8 mouse cellular contexts compared by ENCODE assay signal in the genomic region with DNA sequence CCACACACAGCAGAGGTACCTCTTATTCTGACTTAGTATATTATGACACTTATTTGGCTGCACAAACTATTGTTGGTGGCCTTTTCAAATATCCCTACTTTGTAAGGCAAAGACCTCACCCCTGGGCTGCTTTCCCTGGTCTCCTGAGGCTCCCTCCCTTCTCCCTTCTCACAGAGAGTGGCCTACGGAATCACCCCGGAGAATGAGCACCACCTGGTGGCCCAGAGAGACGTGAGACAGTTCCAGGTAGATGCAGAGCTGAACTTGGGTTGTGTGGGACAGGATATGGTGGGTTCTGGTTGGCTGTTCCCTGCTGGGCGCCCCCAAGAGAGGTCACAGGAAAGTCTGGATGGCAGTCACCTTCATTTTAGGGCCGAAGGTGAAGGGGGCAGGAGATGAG. TPM values are rescaled to one million over a fixed set of nuclear protein-coding genes. Genes with fewer than 3 reads are reported as not detected.
DNase-seq lines count a peak whose midpoint lies in the region; ATAC-seq and TF ChIP-seq lines count a peak whose summit lies in the region.
"Had no signal": no experiment of that assay in that cellular context is flagged by ENCODE, and none has a peak within 500 bp of the region (broad histone marks: within the 10 kb centered on the region; RNA-seq: fewer than 3 reads in every experiment).

No protein-coding gene starts in this region.

- no peaks in the 10 kb centered on the region for H3K27me3 ChIP-seq in kidney, embryonic 16.5 days (ENCODE audit: insufficient read depth, low read length)
- no peaks in the 10 kb centered on the region for H3K27me3 ChIP-seq in lung, postnatal 0 days (replicated peaks; ENCODE audit: insufficient read depth, low read length)
- H3K27me3 ChIP-seq: stomach, embryonic 15.5 days had no signal

- 16% methylated on average over 5 of the region's 5 CpGs for WGBS in kidney, embryonic 16.5 days
- 18% methylated on average over 5 of the region's 5 CpGs for WGBS in lung, postnatal 0 days

- H3K4me3 ChIP-seq in kidney, embryonic 16.5 days (ENCODE audit: low read length), result no peak overlapping the region
- no peak overlapping the region for H3K4me3 ChIP-seq in lung, postnatal 0 days (ENCODE audit: low read depth, low read length)
- H3K4me3 ChIP-seq: stomach, embryonic 15.5 days had no signal

- no peak; the same call in 1 of the 2 replicates for ATAC-seq in kidney, embryonic 16.5 days (ENCODE audit: low FRiP score, low TSS enrichment)
- peak; percentile 76 for ATAC-seq in common myeloid progenitor, adult 5-6 weeks (replicated peaks; ENCODE audit: low read depth, poor library complexity, severe bottlenecking)
- peak; percentile 30 for ATAC-seq in lung, postnatal 0 days

- no peaks in the 10 kb centered on the region for H3K36me3 ChIP-seq in kidney, embryonic 16.5 days (ENCODE audit: insufficient read depth, low read length)
- H3K36me3 ChIP-seq in lung, postnatal 0 days (ENCODE audit: insufficient read depth, low read length), result no peaks in the 10 kb centered on the region
- H3K36me3 ChIP-seq: stomach, embryonic 15.5 days had no signal

- H3K9ac ChIP-seq in kidney, embryonic 16.5 days (replicated peaks; ENCODE audit: low read length), result no peak overlapping the region
- no peak overlapping the region for H3K9ac ChIP-seq in lung, postnatal 0 days (replicated peaks; ENCODE audit: low read depth)
- H3K9ac ChIP-seq: stomach, embryonic 15.5 days had no signal

- TF ChIP-seq EP300 in lung, postnatal 0 days (IDR thresholded peaks at IDR 0.05), result no peak

- peak; percentile 81 for TF ChIP-seq CTCF in lung, postnatal 0 days (IDR thresholded peaks at IDR 0.05)

- DNase-seq in kidney, adult 18-20 months, result peak; percentile 39
- DNase-seq in Muller cell, postnatal 12 days (ENCODE audit: inconsistent ontology term), result peak; percentile 48
- peak; percentile 66 for DNase-seq in kidney, postnatal 10 days
- peak; percentile 63 for DNase-seq in lung, postnatal 0 days (ENCODE audit: low spot score)
- DNase-seq in urinary bladder, postnatal 14 days (ENCODE audit: low spot score), result peak; percentile 68

- H3K4me2 ChIP-seq in kidney, embryonic 16.5 days (replicated peaks; ENCODE audit: low read depth, low read length), result no peak overlapping the region
- no peak overlapping the region for H3K4me2 ChIP-seq in lung, postnatal 0 days (replicated peaks; ENCODE audit: low read depth, low read length)
- H3K4me2 ChIP-seq: stomach, embryonic 15.5 days had no signal

- no peak overlapping the region for H3K27ac ChIP-seq in kidney, embryonic 16.5 days (ENCODE audit: low read length)
- H3K27ac ChIP-seq in lung, postnatal 0 days (ENCODE audit: low read length), result no peak overlapping the region
- H3K27ac ChIP-seq: stomach, embryonic 15.5 days had no signal

- H3K9me3 ChIP-seq in kidney, embryonic 16.5 days (ENCODE audit: low read length), result no peaks in the 10 kb centered on the region
- H3K9me3 ChIP-seq in lung, postnatal 0 days (ENCODE audit: low read length), result no peaks in the 10 kb centered on the region
- H3K9me3 ChIP-seq: stomach, embryonic 15.5 days had no signal

- H3K4me1 ChIP-seq in kidney, embryonic 16.5 days (ENCODE audit: insufficient read depth, low read length), result no peaks in the 10 kb centered on the region
- H3K4me1 ChIP-seq in lung, postnatal 0 days (ENCODE audit: insufficient read depth, low read depth, low read length), result no peaks in the 10 kb centered on the region
- H3K4me1 ChIP-seq: stomach, embryonic 15.5 days had no signal

RNA-seq across cellular contexts. Expression of a gene that starts 37.0 kb away (rescaled TPM):
- polyA plus RNA-seq in kidney, embryonic 16.5 days (2015; fragmentation: Nextera tagmentation; extraction: Ambion mirVana), result 0.64 and 1.4 TPM in 2 replicates
- not detected in 2 replicates for total RNA-seq in common myeloid progenitor, adult 5-6 weeks (2017)
- polyA plus RNA-seq in lung, postnatal 0 days (2015; fragmentation: Nextera tagmentation; extraction: Ambion mirVana), result 0.63 and 0.93 TPM in 2 replicates

RNA-seq across cellular contexts. Expression of a gene that starts 51.2 kb away (rescaled TPM):
- polyA plus RNA-seq in kidney, embryonic 16.5 days (2015; fragmentation: Nextera tagmentation; extraction: Ambion mirVana), result not detected in 2 replicates
- total RNA-seq in common myeloid progenitor, adult 5-6 weeks (2017), result not detected in 2 replicates
- polyA plus RNA-seq in lung, postnatal 0 days (2015; fragmentation: Nextera tagmentation; extraction: Ambion mirVana), result not detected in 2 replicates
- polyA plus RNA-seq: stomach, embryonic 15.5 days had no signal
